In the genomic region with DNA sequence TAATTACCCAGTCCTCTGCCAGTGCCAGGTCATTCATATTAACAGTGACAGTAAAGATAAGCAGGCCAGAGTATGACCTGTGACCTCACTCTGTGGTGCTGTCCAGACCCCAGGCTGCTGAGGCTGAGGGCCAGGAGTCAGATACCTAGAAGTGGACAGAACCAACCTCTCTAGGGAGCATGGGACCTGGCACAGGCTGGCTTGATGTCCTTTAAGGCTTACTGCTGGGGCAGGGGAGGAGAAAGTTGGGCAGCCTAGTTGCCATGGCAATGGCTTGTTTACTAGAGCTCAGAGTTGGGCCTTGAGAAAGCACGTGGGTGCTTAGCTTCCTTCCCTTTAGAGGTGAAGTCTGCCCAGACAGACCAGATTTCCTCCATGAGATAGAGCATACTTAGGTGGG, we compare ENCODE assay signal across 16 mouse cellular contexts. TPM values are rescaled to one million over a fixed set of nuclear protein-coding genes. Genes with fewer than 3 reads are reported as not detected.
DNase-seq lines count a peak whose midpoint lies in the region; ATAC-seq lines count a peak whose summit lies in the region.
"Had no signal": no experiment of that assay in that cellular context is flagged by ENCODE, and none has a peak within 500 bp of the region (broad histone marks: within the 10 kb centered on the region; RNA-seq: fewer than 3 reads in every experiment).

No protein-coding gene starts in this region.

- DNase-seq in CD4-positive, CD25-positive, alpha-beta regulatory T cell, adult 2 months (ENCODE audit: low read depth, low spot score), result peak; percentile 13
- DNase-seq in hindbrain, embryonic 10.5 days (ENCODE audit: low spot score), result no peak
- no peak for DNase-seq in midbrain, embryonic 14.5 days
- no peak for DNase-seq in neural tube, embryonic 10.5 days (ENCODE audit: extremely low spot score, low spot score)
- DNase-seq: left cerebral cortex, postnatal 4 days; thymus, adult 18-20 months had no signal

- H3K9ac ChIP-seq in hindbrain, embryonic 16.5 days (ENCODE audit: low read depth, low read length), result no peak overlapping the region
- H3K9ac ChIP-seq in midbrain, embryonic 16.5 days (ENCODE audit: low read depth, low read length), result no peak overlapping the region
- no peak overlapping the region for H3K9ac ChIP-seq in midbrain, embryonic 14.5 days (replicated peaks; ENCODE audit: low read length)
- H3K9ac ChIP-seq: heart, embryonic 15.5 days; hindbrain, embryonic 13.5 days; liver, embryonic 14.5 days; neural tube, embryonic 13.5 days had no signal

- ATAC-seq in CD4-positive, CD25-positive, alpha-beta regulatory T cell, adult 4 months, result no peak
- ATAC-seq in hindbrain, embryonic 16.5 days, result 0 out of 2 replicates have a peak, but pooled peaks have one; percentile 24
- ATAC-seq in midbrain, embryonic 16.5 days, result peak; percentile 40; the same call in 1 of the 2 replicates
- no peak for ATAC-seq in midbrain, embryonic 14.5 days (ENCODE audit: low FRiP score, low TSS enrichment)
- ATAC-seq in erythroid progenitor cell, adult 5-6 weeks (replicated peaks; ENCODE audit: low FRiP score, poor library complexity, severe bottlenecking), result no peak
- ATAC-seq: forebrain, embryonic 14.5 days had no signal

- peaks cover 12% of the 10 kb centered on the region for H3K36me3 ChIP-seq in hindbrain, embryonic 16.5 days (ENCODE audit: control insufficient read depth, insufficient read depth, low read length)
- 0 out of 2 replicates have a peak, but pooled peaks cover 3% of the 10 kb centered on the region for H3K36me3 ChIP-seq in hindbrain, embryonic 10.5 days
- H3K36me3 ChIP-seq in midbrain, embryonic 16.5 days (ENCODE audit: control insufficient read depth, insufficient read depth, low read length), result peaks cover 4% of the 10 kb centered on the region; the same call in 1 of the 2 replicates
- H3K36me3 ChIP-seq in midbrain, embryonic 14.5 days (ENCODE audit: control insufficient read depth, insufficient read depth, low read length), result peaks cover 25% of the 10 kb centered on the region
- H3K36me3 ChIP-seq: heart, embryonic 15.5 days had no signal

- no peak overlapping the region for H3K27ac ChIP-seq in hindbrain, embryonic 16.5 days (ENCODE audit: low read depth, low read length)
- H3K27ac ChIP-seq in hindbrain, embryonic 10.5 days, result no peak overlapping the region
- no peak overlapping the region for H3K27ac ChIP-seq in midbrain, embryonic 16.5 days (ENCODE audit: low read length)
- H3K27ac ChIP-seq in midbrain, embryonic 14.5 days (replicated peaks; ENCODE audit: low read depth, low read length), result no peak overlapping the region
- H3K27ac ChIP-seq: heart, embryonic 15.5 days; hindbrain, embryonic 13.5 days; liver, embryonic 14.5 days; macrophage; neural tube, embryonic 13.5 days had no signal

- H3K9me3 ChIP-seq in hindbrain, embryonic 16.5 days (ENCODE audit: control insufficient read depth, low read length), result no peaks in the 10 kb centered on the region
- H3K9me3 ChIP-seq in hindbrain, embryonic 10.5 days, result no peaks in the 10 kb centered on the region
- no peaks in the 10 kb centered on the region for H3K9me3 ChIP-seq in midbrain, embryonic 16.5 days (replicated peaks; ENCODE audit: control insufficient read depth, low read length, poor library complexity, severe bottlenecking)
- H3K9me3 ChIP-seq in midbrain, embryonic 14.5 days (ENCODE audit: control insufficient read depth, low read length), result no peaks in the 10 kb centered on the region
- H3K9me3 ChIP-seq: heart, embryonic 15.5 days; hindbrain, embryonic 13.5 days; neural tube, embryonic 13.5 days had no signal

- H3K4me2 ChIP-seq in hindbrain, embryonic 16.5 days (ENCODE audit: low read length), result no peak overlapping the region
- no peak overlapping the region for H3K4me2 ChIP-seq in midbrain, embryonic 16.5 days (ENCODE audit: low read length)
- no peak overlapping the region for H3K4me2 ChIP-seq in midbrain, embryonic 14.5 days (ENCODE audit: low read length)
- H3K4me2 ChIP-seq: heart, embryonic 15.5 days; hindbrain, embryonic 13.5 days; neural tube, embryonic 13.5 days had no signal

- H3K4me1 ChIP-seq in hindbrain, embryonic 16.5 days (ENCODE audit: control insufficient read depth, insufficient read depth, low read depth, low read length), result no peaks in the 10 kb centered on the region
- H3K4me1 ChIP-seq in hindbrain, embryonic 10.5 days (replicated peaks), result peaks cover 1% of the 10 kb centered on the region; the same call in 1 of the 2 replicates
- 0 out of 2 replicates have a peak, but pooled peaks cover 3% of the 10 kb centered on the region for H3K4me1 ChIP-seq in midbrain, embryonic 16.5 days (ENCODE audit: control insufficient read depth, insufficient read depth, low read length)
- H3K4me1 ChIP-seq in midbrain, embryonic 14.5 days (ENCODE audit: control insufficient read depth, insufficient read depth, low read length), result 0 out of 2 replicates have a peak, but pooled peaks cover under 1% of the 10 kb centered on the region
- H3K4me1 ChIP-seq: neural tube, embryonic 13.5 days had no signal

- WGBS in hindbrain, embryonic 16.5 days, result 26% methylated on average over 1 of the region's 1 CpGs
- 61% methylated on average over 1 of the region's 1 CpGs for WGBS in hindbrain, embryonic 10.5 days
- whole genome bisulfite sequencing in midbrain, embryonic 16.5 days, result 47% methylated on average over 1 of the region's 1 CpGs
- WGBS in midbrain, embryonic 14.5 days, result 29% methylated on average over 1 of the region's 1 CpGs

- no peak overlapping the region for H3K4me3 ChIP-seq in hindbrain, embryonic 16.5 days (ENCODE audit: low read length)
- H3K4me3 ChIP-seq in hindbrain, embryonic 10.5 days, result no peak overlapping the region
- no peak overlapping the region for H3K4me3 ChIP-seq in midbrain, embryonic 16.5 days (ENCODE audit: low read depth, low read length)
- no peak overlapping the region for H3K4me3 ChIP-seq in midbrain, embryonic 14.5 days (replicated peaks; ENCODE audit: low read depth, low read length)
- H3K4me3 ChIP-seq: heart, embryonic 15.5 days; hindbrain, embryonic 13.5 days; neural tube, embryonic 13.5 days had no signal

- no peaks in the 10 kb centered on the region for H3K27me3 ChIP-seq in hindbrain, embryonic 16.5 days (replicated peaks; ENCODE audit: control insufficient read depth, insufficient read depth, low read length)
- peaks cover 14% of the 10 kb centered on the region; the same call in 1 of the 2 replicates for H3K27me3 ChIP-seq in hindbrain, embryonic 10.5 days (ENCODE audit: insufficient read depth, poor library complexity, severe bottlenecking)
- H3K27me3 ChIP-seq in midbrain, embryonic 16.5 days (ENCODE audit: control insufficient read depth, insufficient read depth, low read depth, low read length), result no peaks in the 10 kb centered on the region
- no peaks in the 10 kb centered on the region for H3K27me3 ChIP-seq in midbrain, embryonic 14.5 days (ENCODE audit: control insufficient read depth, insufficient read depth, low read length)
- H3K27me3 ChIP-seq: neural tube, embryonic 13.5 days had no signal

RNA-seq across cellular contexts. Expression of a gene that starts 20.5 kb away (rescaled TPM):
- polyA plus RNA-seq in CD4-positive, CD25-positive, alpha-beta regulatory T cell, adult 4 months (2017; shearing (Covaris generic)), result not detected
- polyA plus RNA-seq in hindbrain, embryonic 16.5 days (2015; fragmentation: Nextera tagmentation; extraction: Ambion mirVana), result 0.97 and 1.3 TPM in 2 replicates
- polyA plus RNA-seq in hindbrain, embryonic 10.5 days (2016; fragmentation: Nextera tagmentation; extraction: Ambion mirVana), result 1.9 and 2.0 TPM in 2 replicates
- polyA plus RNA-seq in midbrain, embryonic 16.5 days (2015; fragmentation: Nextera tagmentation; extraction: Ambion mirVana), result 1.9 and 2.0 TPM in 2 replicates
- polyA plus RNA-seq in midbrain, embryonic 14.5 days (2014; fragmentation: Nextera tagmentation; extraction: Ambion mirVana), result 0.91 and 1.1 TPM in 2 replicates
- not detected in 2 replicates for total RNA-seq in erythroid progenitor cell, adult 5-6 weeks (2015; ENCODE audit: low replicate concordance)
- total RNA-seq in erythroid progenitor cell, adult 5-6 weeks (2017; ENCODE audit: low replicate concordance), result not detected in 2 replicates

RNA-seq across cellular contexts. Expression of a gene that starts 46.0 kb away (rescaled TPM):
- polyA plus RNA-seq in CD4-positive, CD25-positive, alpha-beta regulatory T cell, adult 4 months (2017; shearing (Covaris generic)), result 1 to 10 TPM in 1 of 2 experiments, under 1 TPM in 1; 0.31 to 1.4 TPM
- 2.4 and 2.7 TPM in 2 replicates for polyA plus RNA-seq in hindbrain, embryonic 16.5 days (2015; fragmentation: Nextera tagmentation; extraction: Ambion mirVana)
- 0.70 and 2.7 TPM in 2 replicates for polyA plus RNA-seq in hindbrain, embryonic 10.5 days (2016; fragmentation: Nextera tagmentation; extraction: Ambion mirVana)
- 3.6 and 5.9 TPM in 2 replicates for polyA plus RNA-seq in midbrain, embryonic 16.5 days (2015; fragmentation: Nextera tagmentation; extraction: Ambion mirVana)
- 1.4 and 1.6 TPM in 2 replicates for polyA plus RNA-seq in midbrain, embryonic 14.5 days (2014; fragmentation: Nextera tagmentation; extraction: Ambion mirVana)
- total RNA-seq in erythroid progenitor cell, adult 5-6 weeks (2015; ENCODE audit: low replicate concordance), result not detected in 2 replicates
- 1.4 TPM in 1 of 2 replicates, not detected in the other for total RNA-seq in erythroid progenitor cell, adult 5-6 weeks (2017; ENCODE audit: low replicate concordance)
- polyA plus RNA-seq: heart, embryonic 15.5 days; macrophage had no signal

RNA-seq across cellular contexts. Expression of a gene that starts 47.8 kb away (rescaled TPM):
- polyA plus RNA-seq in CD4-positive, CD25-positive, alpha-beta regulatory T cell, adult 4 months (2017; shearing (Covaris generic)), result not detected
- 8.8 and 10.3 TPM in 2 replicates for polyA plus RNA-seq in hindbrain, embryonic 16.5 days (2015; fragmentation: Nextera tagmentation; extraction: Ambion mirVana)
- 0.98 and 1.5 TPM in 2 replicates for polyA plus RNA-seq in hindbrain, embryonic 10.5 days (2016; fragmentation: Nextera tagmentation; extraction: Ambion mirVana)
- 13.6 and 15.5 TPM in 2 replicates for polyA plus RNA-seq in midbrain, embryonic 16.5 days (2015; fragmentation: Nextera tagmentation; extraction: Ambion mirVana)
- 10.1 and 15.4 TPM in 2 replicates for polyA plus RNA-seq in midbrain, embryonic 14.5 days (2014; fragmentation: Nextera tagmentation; extraction: Ambion mirVana)
- not detected in 2 replicates for total RNA-seq in erythroid progenitor cell, adult 5-6 weeks (2015; ENCODE audit: low replicate concordance)
- not detected in 2 replicates for total RNA-seq in erythroid progenitor cell, adult 5-6 weeks (2017; ENCODE audit: low replicate concordance)
- polyA plus RNA-seq: macrophage had no signal

Comparison
In these comparisons a context has a peak if more than half of its experiments do, and no peak if none do; other contexts are left out.
1. ATAC-seq: peak in hindbrain, embryonic 16.5 days (single experiment) and midbrain, embryonic 16.5 days (single experiment); none in CD4-positive, CD25-positive, alpha-beta regulatory T cell, adult 4 months (single experiment), midbrain, embryonic 14.5 days (single experiment) and erythroid progenitor cell, adult 5-6 weeks (single experiment).